Comparison of ENCODE assay signal across 28 mouse cellular contexts in the genomic region with DNA sequence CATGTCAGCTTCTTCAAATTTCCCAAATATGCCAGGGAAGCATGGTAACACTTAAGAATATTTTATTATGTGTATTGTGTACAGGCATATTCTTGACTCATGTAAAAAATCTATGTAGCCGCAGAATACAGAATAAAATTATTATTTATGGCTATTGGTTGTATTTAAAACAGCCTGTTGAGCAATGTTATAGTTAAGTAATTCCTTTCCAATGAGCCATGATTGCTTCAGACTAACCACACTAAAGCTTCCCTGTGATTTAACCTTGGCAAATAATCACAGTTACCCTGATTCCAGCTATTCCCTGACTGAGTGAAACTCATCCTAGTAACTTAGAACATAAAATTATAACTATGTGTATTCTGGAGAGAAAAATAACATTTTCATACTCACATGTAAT. TPM values are rescaled to one million over a fixed set of nuclear protein-coding genes. Genes with fewer than 3 reads are reported as not detected.
DNase-seq lines count a peak whose midpoint lies in the region; ATAC-seq and TF ChIP-seq lines count a peak whose summit lies in the region.
"Had no signal": no experiment of that assay in that cellular context is flagged by ENCODE, and none has a peak within 500 bp of the region (broad histone marks: within the 10 kb centered on the region; RNA-seq: fewer than 3 reads in every experiment).

No protein-coding gene starts in this region.

- no peak overlapping the region for H3K9ac ChIP-seq in intestine, postnatal 0 days (ENCODE audit: low read depth, low read length)
- H3K9ac ChIP-seq: embryonic facial prominence, embryonic 13.5 days; embryonic facial prominence, embryonic 15.5 days; forebrain, embryonic 12.5 days had no signal

- H3K27me3 ChIP-seq in myocyte (ENCODE audit: control insufficient read depth, insufficient read depth, insufficient read length): no peaks in the 10 kb centered on the region
- H3K27me3 ChIP-seq in intestine, postnatal 0 days (replicated peaks; ENCODE audit: control insufficient read depth, insufficient read depth, low read length): no peaks in the 10 kb centered on the region
- H3K27me3 ChIP-seq: CH12.LX; embryonic facial prominence, embryonic 13.5 days; embryonic facial prominence, embryonic 15.5 days; forebrain, embryonic 12.5 days; Patski had no signal

- no peak for ATAC-seq in intestine, postnatal 0 days
- ATAC-seq: activated CD4-positive, CD25-positive, alpha-beta regulatory T cell, adult 4 months; CD4-positive, CD25-positive, alpha-beta regulatory T cell, adult 4 months; forebrain, embryonic 14.5 days; forebrain, embryonic 16.5 days; Patski had no signal

- WGBS in intestine, postnatal 0 days: 75% methylated on average over 1 of the region's 1 CpGs

- DNase-seq in 3T3-L1 (ENCODE audit: low read depth, low spot score): peak; percentile 25
- peak; percentile 39 for DNase-seq in fat pad, adult 2 months (ENCODE audit: extremely low read depth, low read depth, low spot score)
- DNase-seq in layer of hippocampus, adult 9-11 months: no peak
- DNase-seq: adrenal gland, postnatal 10 days; adrenal gland, postnatal 25 days; cerebellum, adult 11 months; cerebellum, adult 18-20 months; cerebellum, adult 8-10 months; cerebellum, adult 9-11 months; cerebellum, postnatal 14 days; cerebellum, postnatal 36 days; embryo, embryonic 11 days had no signal

- no peak overlapping the region for H3K4me2 ChIP-seq in myocyte (ENCODE audit: low read depth)
- no peak overlapping the region for H3K4me2 ChIP-seq in intestine, postnatal 0 days (replicated peaks; ENCODE audit: low read depth)
- H3K4me2 ChIP-seq: embryonic facial prominence, embryonic 13.5 days; embryonic facial prominence, embryonic 15.5 days; forebrain, embryonic 12.5 days had no signal

- H3K79me2 ChIP-seq in myocyte (ENCODE audit: control insufficient read depth, insufficient read depth): no peaks in the 10 kb centered on the region

- H3K4me3 ChIP-seq in myocyte: no peak overlapping the region
- no peak overlapping the region for H3K4me3 ChIP-seq in intestine, postnatal 0 days (ENCODE audit: low read depth, low read length)
- H3K4me3 ChIP-seq: embryonic facial prominence, embryonic 13.5 days; embryonic facial prominence, embryonic 15.5 days; forebrain, embryonic 10.5 days; forebrain, embryonic 12.5 days had no signal

- H3K36me3 ChIP-seq in myocyte (ENCODE audit: control insufficient read depth, insufficient read depth): no peaks in the 10 kb centered on the region
- H3K36me3 ChIP-seq in intestine, postnatal 0 days (ENCODE audit: control insufficient read depth, insufficient read depth): no peaks in the 10 kb centered on the region
- H3K36me3 ChIP-seq: embryonic facial prominence, embryonic 13.5 days; embryonic facial prominence, embryonic 15.5 days; forebrain, embryonic 10.5 days; forebrain, embryonic 12.5 days; G1E had no signal

- no peak overlapping the region for H3K27ac ChIP-seq in intestine, postnatal 0 days (ENCODE audit: low read depth, low read length)
- H3K27ac ChIP-seq: embryonic facial prominence, embryonic 13.5 days; embryonic facial prominence, embryonic 15.5 days; forebrain, embryonic 10.5 days; forebrain, embryonic 12.5 days had no signal

- TF ChIP-seq CTCF in intestine, postnatal 0 days (IDR thresholded peaks at IDR 0.05; ENCODE audit: low read depth): no peak

- TF ChIP-seq POLR2A in myocyte (IDR thresholded peaks at IDR 0.05; ENCODE audit: insufficient read length, low read depth): no peak

- H3ac ChIP-seq in myocyte (ENCODE audit: control insufficient read depth, insufficient read length): no peak overlapping the region

- no peaks in the 10 kb centered on the region; the same call in 1 of the 2 replicates for H3K9me3 ChIP-seq in intestine, postnatal 0 days (ENCODE audit: control insufficient read depth)
- H3K9me3 ChIP-seq: embryonic facial prominence, embryonic 15.5 days; G1E had no signal

- no peaks in the 10 kb centered on the region for H3K4me1 ChIP-seq in intestine, postnatal 0 days (replicated peaks; ENCODE audit: control insufficient read depth, insufficient read depth, low read length)
- H3K4me1 ChIP-seq: embryonic facial prominence, embryonic 13.5 days; embryonic facial prominence, embryonic 15.5 days; forebrain, embryonic 10.5 days; forebrain, embryonic 12.5 days had no signal

TF ChIP-seq in myocyte, 11 proteins besides CTCF, POLR2A, EP300 and RAD21:
- no peak for TF ChIP-seq MYOG (IDR thresholded peaks at IDR 0.05; ENCODE audit: control insufficient read depth in 1 of 3, insufficient read depth in 1 of 3, insufficient read length in 2 of 3, low read depth in 2 of 3)
- TF ChIP-seq TCF12 (IDR thresholded peaks at IDR 0.05; ENCODE audit: insufficient read depth, poor library complexity, severe bottlenecking): no peak
- TF ChIP-seq CEBPB (IDR thresholded peaks at IDR 0.05; ENCODE audit: insufficient read depth, poor library complexity, severe bottlenecking): peak; percentile 83; the same call in 1 of the 2 replicates

RNA-seq across cellular contexts. Expression of a gene that starts 56.7 kb away (rescaled TPM):
- polyA plus RNA-seq in myocyte (2012; fragmentation: generic; extraction: Trizol): not detected
- not detected in 2 replicates for polyA plus RNA-seq in intestine, postnatal 0 days (2015; fragmentation: Nextera tagmentation; extraction: Ambion mirVana)
- polyA plus RNA-seq: activated CD4-positive, CD25-positive, alpha-beta regulatory T cell, adult 4 months; brain, embryonic 14.5 days; CD4-positive, CD25-positive, alpha-beta regulatory T cell, adult 4 months; embryonic facial prominence, embryonic 11.5 days; embryonic facial prominence, embryonic 13.5 days; embryonic facial prominence, embryonic 15.5 days; forebrain, embryonic 10.5 days; forebrain, embryonic 12.5 days; forebrain, embryonic 14.5 days; forebrain, embryonic 16.5 days; frontal cortex, adult 2 months; G1E; Patski had no signal
